Mouse (Mus musculus) myocyte (in vitro differentiated cells): ENCODE measurements at regions not wholly inside any gene's neighbourhood (a gene's known extent, or its start where the extent isn't known, plus 50 kb on each side); places are given as distances from the start of the nearest gene placed in this dataset.

ENCODE experiments used
- H3K27me3 ChIP-seq: one replicate; pipeline ENCODE4 v1.6.1; 2011; ENCODE audit not compliant: control insufficient read depth, insufficient read depth, insufficient read length
- H3K36me3 ChIP-seq: one replicate; pipeline ENCODE4 v1.6.1; 2011; ENCODE audit not compliant: control insufficient read depth, insufficient read depth
- H3K4me2 ChIP-seq: one replicate; pipeline ENCODE4 v1.6.1; 2011; ENCODE audit warnings: low read depth, control low read depth
- H3K4me3 ChIP-seq: one replicate; pipeline ENCODE4 v1.5.1; 2011; ENCODE audit warnings: mild to moderate bottlenecking, control low read depth, moderate library complexity
- H3K79me2 ChIP-seq: one replicate; pipeline ENCODE4 v1.6.1; 2011; ENCODE audit not compliant: control insufficient read depth, insufficient read depth
- H3ac ChIP-seq: one replicate; pipeline ENCODE4 v1.6.1; 2011; ENCODE audit not compliant: control insufficient read depth, insufficient read length
- CEBPB ChIP-seq: IDR thresholded peaks from 2 replicates; pipeline ENCODE4 v1.6.1; 2011; ENCODE audit warnings: mild to moderate bottlenecking, moderate library complexity; ENCODE audit not compliant: poor library complexity, insufficient read depth, severe bottlenecking
- E2F4 ChIP-seq: IDR thresholded peaks from one replicate; pipeline ENCODE4 v1.6.1; 2011; ENCODE audit warnings: mild to moderate bottlenecking, control low read depth, moderate library complexity; ENCODE audit not compliant: insufficient read depth
- MAX ChIP-seq: IDR thresholded peaks from one replicate; pipeline ENCODE4 v1.6.1; 2011; ENCODE audit warnings: low read depth, mild to moderate bottlenecking, control low read depth
- MYOD1 ChIP-seq, 3 experiments: IDR thresholded peaks; one replicate each; pipeline ENCODE4 v1.6.1; 2011; ENCODE audit warnings: control low read depth in 2 of 3, low read depth in 2 of 3, mild to moderate bottlenecking in 2 of 3, moderate library complexity in 1 of 3; ENCODE audit not compliant: insufficient read length in 2 of 3, control insufficient read depth in 1 of 3
- MYOG ChIP-seq, 3 experiments: IDR thresholded peaks; one replicate each; pipeline ENCODE4 v1.6.1; 2011; ENCODE audit warnings: control low read depth in 2 of 3, low read depth in 2 of 3, mild to moderate bottlenecking in 2 of 3; ENCODE audit not compliant: insufficient read length in 2 of 3, control insufficient read depth in 1 of 3, insufficient read depth in 1 of 3
- POLR2A ChIP-seq: IDR thresholded peaks from one replicate; pipeline ENCODE4 v1.6.1; 2011; ENCODE audit warnings: low read depth, mild to moderate bottlenecking, control low read depth, moderate library complexity; ENCODE audit not compliant: insufficient read length
- POLR2AphosphoS2 ChIP-seq: IDR thresholded peaks from one replicate; pipeline ENCODE4 v1.6.1; 2011; ENCODE audit warnings: low read depth, control low read depth; ENCODE audit not compliant: insufficient read length
- REST ChIP-seq: IDR thresholded peaks from one replicate; pipeline ENCODE4 v1.6.1; 2011; ENCODE audit warnings: mild to moderate bottlenecking, control low read depth, moderate library complexity; ENCODE audit not compliant: insufficient read depth, insufficient read length
- SRF ChIP-seq: IDR thresholded peaks from one replicate; pipeline ENCODE4 v1.6.1; 2011; ENCODE audit warnings: low read depth; ENCODE audit not compliant: control insufficient read depth, insufficient read length
- TCF12 ChIP-seq: IDR thresholded peaks from one replicate; pipeline ENCODE4 v1.6.1; 2011; ENCODE audit warnings: mild to moderate bottlenecking, control low read depth; ENCODE audit not compliant: poor library complexity, insufficient read depth, severe bottlenecking
- TCF3 ChIP-seq: IDR thresholded peaks from one replicate; pipeline ENCODE4 v1.6.1; 2011; ENCODE audit warnings: low read depth, control low read depth; ENCODE audit not compliant: insufficient read length
- USF1 ChIP-seq: IDR thresholded peaks from one replicate; pipeline ENCODE4 v1.6.1; 2011; ENCODE audit warnings: low read depth, mild to moderate bottlenecking, control low read depth, moderate library complexity

- Histone ChIP-seq H3ac (no peak overlapping the region), H3K4me2 (no peak overlapping the region), H3K36me3 (no peaks in the 10 kb centered on the region), H3K4me3 (no peak overlapping the region), H3K79me2 (no peaks in the 10 kb centered on the region), H3K27me3 (peaks cover 30% of the 10 kb centered on the region)
- TF ChIP-seq TCF12 (no peak), MYOG (IDR thresholded peaks at IDR 0.05; ENCODE audit: control insufficient read depth in 1 of 3, insufficient read depth in 1 of 3, insufficient read length in 2 of 3, low read depth in 2 of 3) (no peak), REST (no peak), POLR2A (no peak), SRF (no peak), TCF3 (no peak), MYOD1 (IDR thresholded peaks at IDR 0.05; ENCODE audit: control insufficient read depth in 1 of 3, insufficient read length in 2 of 3, low read depth in 2 of 3) (no peak), E2F4 (no peak), POLR2AphosphoS2 (no peak), USF1 (no peak), CEBPB (no peak), MAX (no peak)
These were observed 61.6 kb downstream of the Spesp1 start for GRCm38 (mm10) chr9:62220451-62220850.

- Histone ChIP-seq H3K27me3 (peaks cover 42% of the 10 kb centered on the region), H3K4me2 (no peak overlapping the region), H3ac (no peak overlapping the region), H3K79me2 (no peaks in the 10 kb centered on the region), H3K4me3 (no peak overlapping the region), H3K36me3 (no peaks in the 10 kb centered on the region)
- no peak for TF ChIP-seq MYOG (IDR thresholded peaks at IDR 0.05; ENCODE audit: control insufficient read depth in 1 of 3, insufficient read depth in 1 of 3, insufficient read length in 2 of 3, low read depth in 2 of 3)
These were observed 66.7 kb downstream of the Spesp1 start for GRCm38 (mm10) chr9:62215151-62215859.

DNA sequence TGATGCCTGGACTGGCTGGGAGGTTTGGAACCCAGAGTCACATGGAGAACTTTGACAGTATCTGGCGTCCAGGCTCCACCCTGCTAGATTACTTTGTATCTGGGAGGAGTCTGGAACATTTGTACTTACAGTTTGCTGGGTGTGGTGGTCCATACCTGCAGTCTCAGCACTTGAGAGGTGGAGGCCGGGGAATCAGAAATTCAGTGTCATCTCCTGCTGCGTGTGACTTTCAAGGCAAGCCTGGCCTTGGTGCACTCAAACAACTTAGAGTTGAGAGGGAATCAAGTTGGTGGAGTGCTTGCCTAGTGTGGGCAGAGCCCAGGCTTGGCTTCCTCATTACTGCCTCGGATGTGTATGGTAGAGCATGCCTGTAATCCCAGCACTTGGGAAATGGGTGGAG, 67.5 kb downstream of the Spesp1 start:
- H3K27me3 ChIP-seq = peaks cover 35% of the 10 kb centered on the region

DNA sequence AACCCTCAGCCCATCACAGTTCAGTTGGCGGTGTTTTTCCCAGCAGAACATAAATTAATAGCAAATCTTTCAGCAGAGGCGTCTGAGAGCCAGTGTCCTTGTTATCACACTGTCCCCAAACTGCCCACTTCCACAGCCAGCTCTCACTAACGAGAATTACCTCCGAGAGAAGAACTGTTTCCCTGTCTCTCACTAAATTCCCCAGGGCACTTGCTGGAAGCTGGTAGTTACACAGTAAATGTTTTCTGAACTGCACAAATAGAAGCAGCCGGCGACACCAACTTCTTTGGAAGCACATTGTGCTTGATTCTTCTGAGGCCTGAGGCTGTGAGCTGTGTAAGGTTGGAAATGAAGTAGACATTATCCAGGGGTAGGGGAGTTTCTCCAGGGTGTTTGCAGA, 69.4 kb downstream of the Spesp1 start:
- Histone ChIP-seq H3K4me2 (no peak overlapping the region), H3K79me2 (no peaks in the 10 kb centered on the region), H3K36me3 (no peaks in the 10 kb centered on the region), H3K4me3 (no peak overlapping the region), H3K27me3 (peaks cover 35% of the 10 kb centered on the region), H3ac (no peak overlapping the region)
- TF ChIP-seq POLR2A (no peak), TCF12 (no peak), USF1 (no peak), E2F4 (no peak), CEBPB (no peak), MYOD1 (IDR thresholded peaks at IDR 0.05; ENCODE audit: control insufficient read depth in 1 of 3, insufficient read length in 2 of 3, low read depth in 2 of 3) (no peak), TCF3 (no peak), MAX (no peak), SRF (no peak), MYOG (IDR thresholded peaks at IDR 0.05; ENCODE audit: control insufficient read depth in 1 of 3, insufficient read depth in 1 of 3, insufficient read length in 2 of 3, low read depth in 2 of 3) (no peak), REST (no peak), POLR2AphosphoS2 (no peak)

More for the DNA sequence above, 67.5 kb downstream of the Spesp1 start:
- TF ChIP-seq TCF12 (no peak), MYOD1 (IDR thresholded peaks at IDR 0.05; ENCODE audit: control insufficient read depth in 1 of 3, insufficient read length in 2 of 3, low read depth in 2 of 3) (no peak), POLR2AphosphoS2 (no peak), USF1 (no peak), TCF3 (no peak), REST (no peak), POLR2A (no peak), CEBPB (no peak), MAX (no peak), E2F4 (no peak), MYOG (IDR thresholded peaks at IDR 0.05; ENCODE audit: control insufficient read depth in 1 of 3, insufficient read depth in 1 of 3, insufficient read length in 2 of 3, low read depth in 2 of 3) (no peak), SRF (no peak)
- Histone ChIP-seq H3K4me2 (no peak overlapping the region), H3K36me3 (no peaks in the 10 kb centered on the region), H3K4me3 (no peak overlapping the region), H3ac (no peak overlapping the region), H3K79me2 (no peaks in the 10 kb centered on the region)

DNA sequence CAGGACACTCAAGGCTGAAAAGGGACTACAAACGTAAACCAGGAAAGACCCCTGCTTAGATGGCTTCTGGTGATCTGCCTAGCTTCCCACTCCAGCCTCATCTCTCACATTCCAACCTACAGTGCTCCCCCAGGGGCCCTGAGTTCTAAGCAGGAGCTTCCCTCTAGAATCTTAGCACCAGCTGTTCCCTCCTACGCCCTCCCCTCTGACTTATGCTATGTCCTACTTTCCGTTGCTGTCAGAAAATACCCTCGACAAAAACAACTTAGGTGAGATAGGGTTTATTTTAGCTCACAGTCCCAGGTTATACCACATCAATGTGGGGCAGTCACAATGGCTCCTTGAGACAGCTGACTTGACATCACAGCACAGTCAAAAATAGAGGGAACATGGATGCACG, 71.2 kb downstream of the Spesp1 start:
- no peaks in the 10 kb centered on the region for H3K36me3 ChIP-seq
- no peak overlapping the region for H3K4me3 ChIP-seq
- no peaks in the 10 kb centered on the region for H3K79me2 ChIP-seq
- peaks cover 23% of the 10 kb centered on the region for H3K27me3 ChIP-seq
- no peak for TF ChIP-seq REST
- TF ChIP-seq CEBPB = no peak
- TF ChIP-seq MAX = no peak
- no peak for TF ChIP-seq USF1
- no peak for TF ChIP-seq POLR2AphosphoS2
- TF ChIP-seq MYOD1 (IDR thresholded peaks at IDR 0.05; ENCODE audit: control insufficient read depth in 1 of 3, insufficient read length in 2 of 3, low read depth in 2 of 3) = no peak
- TF ChIP-seq MYOG (IDR thresholded peaks at IDR 0.05; ENCODE audit: control insufficient read depth in 1 of 3, insufficient read depth in 1 of 3, insufficient read length in 2 of 3, low read depth in 2 of 3) = no peak
- TF ChIP-seq E2F4 = no peak
- TF ChIP-seq POLR2A = no peak
- no peak for TF ChIP-seq TCF3
- no peak for TF ChIP-seq SRF
- no peak for TF ChIP-seq TCF12
- H3K4me2 ChIP-seq = no peak overlapping the region
- H3ac ChIP-seq = no peak overlapping the region
